Mouse (Mus musculus) ES-Bruce4 (cell line): ENCODE results near the gene Trpm2.

Experiments used
- EP300 ChIP-seq: IDR thresholded peaks from 2 replicates; pipeline ENCODE4 v1.6.1; 2011; ENCODE audit warnings: low read depth, low read length; ENCODE audit not compliant: insufficient read depth
- POLR2A ChIP-seq: IDR thresholded peaks from one replicate; pipeline ENCODE4 v1.8.1; 2011; ENCODE audit warnings: low read length; ENCODE audit not compliant: insufficient read depth

DNA sequence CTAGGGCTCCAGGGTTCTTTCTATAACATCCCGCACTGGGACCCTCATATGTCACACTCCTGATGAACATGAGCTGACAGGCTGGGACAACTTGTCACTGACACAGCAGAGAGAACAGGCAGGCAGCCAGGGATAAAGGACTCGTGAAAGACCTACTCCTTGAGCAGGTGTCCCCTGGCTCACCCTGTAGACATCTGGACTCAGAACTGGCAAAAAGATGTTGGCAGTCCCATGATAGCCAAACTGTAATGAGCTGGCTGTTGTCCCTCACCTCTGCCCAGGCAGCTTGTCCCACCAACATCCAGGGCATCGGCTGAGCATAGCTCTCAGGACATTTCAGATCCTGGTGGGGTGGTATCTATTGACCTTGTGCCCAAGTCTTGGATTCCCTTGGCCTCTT, 25.3 kb upstream of the Trpm2 start:
- TF ChIP-seq EP300 = no peak
- no peak for TF ChIP-seq POLR2A
